Mouse (Mus musculus): ENCODE measurements at regions not wholly inside any gene's neighbourhood (a gene's known extent, or its start where the extent isn't known, plus 50 kb on each side); places are given as distances from the start of the nearest gene placed in this dataset.

DNA sequence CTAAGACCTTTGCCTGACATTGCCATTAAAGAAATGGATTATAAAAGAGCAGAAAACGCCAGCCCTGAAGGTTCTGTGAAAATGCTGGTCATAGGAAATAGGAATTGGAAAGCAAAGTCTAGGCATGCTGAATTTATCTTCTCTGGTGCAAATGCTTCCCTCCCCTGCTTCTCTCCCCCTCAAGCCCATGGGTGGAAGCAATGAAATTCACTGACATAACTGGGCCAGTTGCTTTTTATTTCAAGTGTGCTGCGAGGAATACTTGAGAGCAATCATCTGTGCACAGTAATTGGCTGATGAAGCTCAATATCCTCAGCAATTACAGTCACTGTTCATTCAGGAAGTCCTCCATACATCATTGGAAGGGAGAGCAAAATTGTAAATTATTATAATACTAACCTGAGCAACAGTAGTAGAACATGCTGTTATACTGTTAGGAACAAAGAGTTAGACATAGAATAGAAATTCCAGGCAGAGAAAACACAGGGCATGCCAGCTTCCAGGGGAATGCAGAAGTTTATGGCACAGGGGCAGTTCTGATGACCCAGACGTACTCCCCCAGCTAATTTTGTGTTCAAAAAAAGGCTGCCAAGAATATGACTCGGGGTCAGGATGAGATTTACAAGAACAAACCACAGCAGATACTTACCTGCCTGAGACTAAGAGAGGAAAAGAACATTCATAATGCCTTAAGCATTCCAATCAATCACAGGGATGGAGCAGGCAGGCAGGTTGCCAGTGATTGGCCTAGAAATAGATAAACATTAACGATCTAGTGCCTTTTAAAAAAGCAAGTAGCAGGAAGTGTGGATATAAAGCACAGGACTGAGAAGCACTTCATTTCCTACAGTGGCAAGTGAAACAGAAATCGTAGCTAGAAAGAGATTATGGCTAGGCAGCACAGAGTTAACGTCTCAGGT, 325.1 kb downstream of the Serpinb8 start:
- DNase-seq (ENCODE audit: low spot score) (peak; percentile 9), ATAC-seq (replicated peaks; ENCODE audit: insufficient number of reproducible peaks, low FRiP score, low TSS enrichment, low read depth) (no peak)
- H3K27ac ChIP-seq (replicated peaks; ENCODE audit: low read depth, low read length), result no peak overlapping the region
- H3K9ac ChIP-seq (replicated peaks; ENCODE audit: low read length), result no peak overlapping the region
- no peak overlapping the region for H3K4me2 ChIP-seq (ENCODE audit: low read depth, low read length)
- no peaks in the 10 kb centered on the region for H3K9me3 ChIP-seq (replicated peaks; ENCODE audit: control insufficient read depth, low read length)
- H3K27me3 ChIP-seq (ENCODE audit: control insufficient read depth, insufficient read depth, low read length), result no peaks in the 10 kb centered on the region
- 59% methylated on average over 7 of the region's 7 CpGs for WGBS
- H3K36me3 ChIP-seq (replicated peaks; ENCODE audit: control insufficient read depth, insufficient read depth, low read depth, low read length), result no peaks in the 10 kb centered on the region
- H3K4me1 ChIP-seq (ENCODE audit: control insufficient read depth, insufficient read depth, low read length), result no peaks in the 10 kb centered on the region
- no peak overlapping the region for H3K4me3 ChIP-seq (ENCODE audit: low read depth, low read length)

- Histone ChIP-seq H3K27me3 (ENCODE audit: control insufficient read depth, insufficient read depth, low read length) (no peaks in the 10 kb centered on the region), H3K4me1 (ENCODE audit: control insufficient read depth, insufficient read depth, low read length) (no peaks in the 10 kb centered on the region), H3K9me3 (replicated peaks; ENCODE audit: control insufficient read depth, low read length) (no peaks in the 10 kb centered on the region), H3K4me3 (ENCODE audit: low read depth, low read length) (no peak overlapping the region), H3K36me3 (replicated peaks; ENCODE audit: control insufficient read depth, insufficient read depth, low read depth, low read length) (no peaks in the 10 kb centered on the region), H3K4me2 (ENCODE audit: low read depth, low read length) (no peak overlapping the region), H3K9ac (replicated peaks; ENCODE audit: low read length) (no peak overlapping the region), H3K27ac (replicated peaks; ENCODE audit: low read depth, low read length) (no peak overlapping the region)
- DNase-seq (ENCODE audit: low spot score), result no peak
- 54% methylated on average over 5 of the region's 5 CpGs for WGBS
- ATAC-seq (replicated peaks; ENCODE audit: insufficient number of reproducible peaks, low FRiP score, low TSS enrichment, low read depth), result no peak
Measured at GRCm38 (mm10) chr1:107917037-107917436, 327.2 kb downstream of the Serpinb8 start.

DNA sequence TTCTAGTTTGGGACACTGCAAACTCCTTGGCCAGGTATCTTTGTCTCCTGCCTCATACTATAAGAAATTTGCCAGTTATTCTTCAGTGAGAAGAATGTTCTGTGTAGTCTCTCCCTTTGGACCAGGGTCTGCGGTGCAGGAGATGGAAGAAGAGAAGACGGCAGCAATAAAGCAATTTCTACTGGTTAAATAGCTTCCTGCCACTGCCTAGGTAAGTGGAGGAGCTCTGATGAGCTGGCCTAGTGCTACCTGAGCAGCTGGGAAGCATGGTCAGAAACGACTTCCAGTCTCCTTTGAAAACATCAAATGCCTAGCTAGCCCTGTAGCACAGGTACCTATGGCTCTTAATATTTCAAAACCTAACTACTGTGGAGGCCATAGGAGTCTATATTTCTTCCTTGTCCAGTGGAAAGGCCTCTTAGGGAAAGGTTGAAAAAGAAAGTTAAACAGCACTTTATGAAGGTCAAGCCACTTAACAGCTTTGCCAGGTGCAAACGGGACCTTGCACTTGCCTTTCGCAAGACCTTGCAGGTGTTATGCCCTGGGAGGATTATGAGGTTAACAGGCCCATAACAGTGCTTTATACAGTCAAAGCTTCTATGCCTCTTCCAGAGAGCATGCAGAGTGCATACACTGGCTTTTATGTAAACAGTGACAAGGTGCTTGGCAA, 351.9 kb downstream of the Serpinb8 start:
- H3K27me3 ChIP-seq (ENCODE audit: control insufficient read depth, insufficient read depth, low read length), result no peaks in the 10 kb centered on the region
- ATAC-seq (replicated peaks; ENCODE audit: insufficient number of reproducible peaks, low FRiP score, low TSS enrichment, low read depth) (no peak), DNase-seq (ENCODE audit: low spot score) (no peak)
- no peak overlapping the region for H3K27ac ChIP-seq (replicated peaks; ENCODE audit: low read depth, low read length)
- 77% methylated on average over 5 of the region's 5 CpGs for WGBS
- no peak overlapping the region for H3K4me2 ChIP-seq (ENCODE audit: low read depth, low read length)
- H3K36me3 ChIP-seq (replicated peaks; ENCODE audit: control insufficient read depth, insufficient read depth, low read depth, low read length), result no peaks in the 10 kb centered on the region
- no peak overlapping the region for H3K9ac ChIP-seq (replicated peaks; ENCODE audit: low read length)
- no peaks in the 10 kb centered on the region for H3K9me3 ChIP-seq (replicated peaks; ENCODE audit: control insufficient read depth, low read length)
- no peak overlapping the region for H3K4me3 ChIP-seq (ENCODE audit: low read depth, low read length)
- no peaks in the 10 kb centered on the region for H3K4me1 ChIP-seq (ENCODE audit: control insufficient read depth, insufficient read depth, low read length)

- Histone ChIP-seq H3K4me3 (ENCODE audit: low read depth, low read length) (no peak overlapping the region), H3K27me3 (ENCODE audit: control insufficient read depth, insufficient read depth, low read length) (no peaks in the 10 kb centered on the region), H3K9ac (replicated peaks; ENCODE audit: low read length) (no peak overlapping the region), H3K36me3 (replicated peaks; ENCODE audit: control insufficient read depth, insufficient read depth, low read depth, low read length) (no peaks in the 10 kb centered on the region), H3K4me1 (ENCODE audit: control insufficient read depth, insufficient read depth, low read length) (no peaks in the 10 kb centered on the region), H3K4me2 (ENCODE audit: low read depth, low read length) (no peak overlapping the region), H3K9me3 (replicated peaks; ENCODE audit: control insufficient read depth, low read length) (no peaks in the 10 kb centered on the region), H3K27ac (replicated peaks; ENCODE audit: low read depth, low read length) (no peak overlapping the region)
- ATAC-seq (replicated peaks; ENCODE audit: insufficient number of reproducible peaks, low FRiP score, low TSS enrichment, low read depth) (no peak), DNase-seq (ENCODE audit: low spot score) (no peak)
- 56% methylated on average over 1 of the region's 1 CpGs for WGBS
Measured at GRCm38 (mm10) chr1:107946204-107946939, 356.6 kb downstream of the Serpinb8 start.

DNA sequence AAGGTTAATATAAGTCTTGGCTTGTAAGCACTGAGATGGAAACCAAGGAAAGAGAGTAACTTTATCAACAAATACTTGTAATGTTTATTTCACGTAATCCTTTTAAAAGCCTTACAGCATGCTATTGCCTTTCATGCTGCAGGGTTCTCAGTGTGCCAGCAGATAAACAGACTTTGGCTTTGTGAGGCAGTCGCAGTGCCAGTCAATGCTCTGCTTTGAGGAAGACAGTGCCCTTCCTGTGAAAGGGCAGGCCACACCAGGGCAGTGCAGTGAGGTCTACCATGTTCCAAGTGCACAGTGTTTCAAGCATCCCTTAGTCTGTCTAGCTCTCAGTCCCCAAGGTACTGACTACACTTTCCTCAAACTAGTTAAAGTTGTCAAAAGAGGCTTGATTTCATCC, 360.6 kb downstream of the Serpinb8 start:
- Histone ChIP-seq H3K9me3 (replicated peaks; ENCODE audit: control insufficient read depth, low read length) (no peaks in the 10 kb centered on the region), H3K4me1 (ENCODE audit: control insufficient read depth, insufficient read depth, low read length) (no peaks in the 10 kb centered on the region), H3K27ac (replicated peaks; ENCODE audit: low read depth, low read length) (no peak overlapping the region), H3K36me3 (replicated peaks; ENCODE audit: control insufficient read depth, insufficient read depth, low read depth, low read length) (no peaks in the 10 kb centered on the region), H3K4me3 (ENCODE audit: low read depth, low read length) (no peak overlapping the region), H3K4me2 (ENCODE audit: low read depth, low read length) (no peak overlapping the region), H3K9ac (replicated peaks; ENCODE audit: low read length) (no peak overlapping the region), H3K27me3 (ENCODE audit: control insufficient read depth, insufficient read depth, low read length) (no peaks in the 10 kb centered on the region)
- 72% methylated on average over 2 of the region's 2 CpGs for WGBS
- no peak for ATAC-seq (replicated peaks; ENCODE audit: insufficient number of reproducible peaks, low FRiP score, low TSS enrichment, low read depth)
- DNase-seq (ENCODE audit: low spot score), result no peak

DNA sequence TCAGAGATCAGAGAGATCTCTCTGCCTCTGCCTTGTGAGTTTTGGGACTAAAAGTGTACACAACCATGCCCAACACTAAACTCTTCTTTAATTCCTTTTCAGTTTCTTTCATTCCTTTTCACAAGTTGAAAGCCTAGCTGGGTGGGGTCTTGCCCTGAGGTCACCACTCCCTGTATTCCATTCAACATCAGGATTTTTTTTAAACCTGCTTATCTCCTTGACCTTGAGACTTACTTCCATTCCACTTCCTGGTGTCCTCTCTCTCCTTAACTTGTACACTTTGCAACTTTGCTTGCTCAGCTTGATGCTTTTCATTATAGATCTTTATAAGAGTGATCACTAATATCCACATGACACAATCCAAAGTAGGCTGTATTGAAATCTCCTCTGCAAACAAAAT, 371.2 kb downstream of the Serpinb8 start:
- DNase-seq (ENCODE audit: low spot score) (no peak), ATAC-seq (replicated peaks; ENCODE audit: insufficient number of reproducible peaks, low FRiP score, low TSS enrichment, low read depth) (no peak)
- Histone ChIP-seq H3K27me3 (ENCODE audit: control insufficient read depth, insufficient read depth, low read length) (no peaks in the 10 kb centered on the region), H3K9ac (replicated peaks; ENCODE audit: low read length) (no peak overlapping the region), H3K4me2 (ENCODE audit: low read depth, low read length) (no peak overlapping the region), H3K9me3 (replicated peaks; ENCODE audit: control insufficient read depth, low read length) (no peaks in the 10 kb centered on the region), H3K4me3 (ENCODE audit: low read depth, low read length) (no peak overlapping the region), H3K4me1 (ENCODE audit: control insufficient read depth, insufficient read depth, low read length) (no peaks in the 10 kb centered on the region), H3K36me3 (replicated peaks; ENCODE audit: control insufficient read depth, insufficient read depth, low read depth, low read length) (no peaks in the 10 kb centered on the region), H3K27ac (replicated peaks; ENCODE audit: low read depth, low read length) (no peak overlapping the region)

DNA sequence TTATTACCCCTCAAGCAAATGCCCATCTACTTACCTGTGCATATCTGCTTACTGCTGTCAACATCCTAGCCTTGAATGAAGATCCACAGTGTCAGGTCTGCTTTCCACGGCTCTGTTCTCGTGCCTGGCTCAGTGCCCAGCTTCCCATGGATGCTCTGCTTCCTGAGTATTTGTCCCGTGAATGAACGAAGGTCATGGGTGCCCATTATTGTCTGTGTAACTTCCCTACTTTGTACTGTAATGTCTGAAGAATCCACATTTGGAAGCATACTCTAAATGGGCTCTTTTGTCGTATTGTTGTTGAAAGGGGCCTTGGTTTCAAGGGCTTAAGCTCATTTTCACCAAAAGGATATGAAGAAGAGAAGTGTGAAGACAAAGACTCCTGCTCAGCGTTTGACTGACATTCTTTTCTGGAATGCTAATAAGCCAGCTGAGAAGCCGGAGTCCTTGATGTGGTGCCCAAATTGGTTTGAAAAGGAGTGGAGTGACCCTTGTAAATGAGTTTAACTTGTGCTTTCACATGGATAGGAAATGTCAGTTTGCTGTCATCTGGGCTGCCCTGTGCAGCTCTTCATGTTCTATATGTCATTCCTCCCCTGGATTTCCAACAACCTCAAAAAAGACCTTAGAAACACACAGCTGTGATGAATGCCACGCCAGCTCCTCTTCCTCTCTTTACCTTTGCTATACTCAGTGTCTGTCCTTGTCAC, 386.0 kb downstream of the Serpinb8 start:
- H3K4me2 ChIP-seq (ENCODE audit: low read depth, low read length), result no peak overlapping the region
- DNase-seq (ENCODE audit: low spot score) (peak; percentile 3), ATAC-seq (replicated peaks; ENCODE audit: insufficient number of reproducible peaks, low FRiP score, low TSS enrichment, low read depth) (0 out of 2 replicates have a peak, but pooled peaks have one; percentile 39)
- no peaks in the 10 kb centered on the region for H3K4me1 ChIP-seq (ENCODE audit: control insufficient read depth, insufficient read depth, low read length)
- WGBS, result 51% methylated on average over 8 of the region's 8 CpGs
- H3K9me3 ChIP-seq (replicated peaks; ENCODE audit: control insufficient read depth, low read length), result no peaks in the 10 kb centered on the region
- H3K36me3 ChIP-seq (replicated peaks; ENCODE audit: control insufficient read depth, insufficient read depth, low read depth, low read length), result no peaks in the 10 kb centered on the region
- H3K4me3 ChIP-seq (ENCODE audit: low read depth, low read length), result no peak overlapping the region
- no peaks in the 10 kb centered on the region for H3K27me3 ChIP-seq (ENCODE audit: control insufficient read depth, insufficient read depth, low read length)
- no peak overlapping the region for H3K9ac ChIP-seq (replicated peaks; ENCODE audit: low read length)
- no peak overlapping the region for H3K27ac ChIP-seq (replicated peaks; ENCODE audit: low read depth, low read length)
